Mouse (Mus musculus): Measurements from ENCODE around the gene Lrguk.

Lrguk gene

GRCm38 (mm10) chr6:34066790-34067189 is 37.5 kb downstream of the Lrguk start:
- no peak for DNase-seq (ENCODE audit: low spot score in 2 of 2)

DNA sequence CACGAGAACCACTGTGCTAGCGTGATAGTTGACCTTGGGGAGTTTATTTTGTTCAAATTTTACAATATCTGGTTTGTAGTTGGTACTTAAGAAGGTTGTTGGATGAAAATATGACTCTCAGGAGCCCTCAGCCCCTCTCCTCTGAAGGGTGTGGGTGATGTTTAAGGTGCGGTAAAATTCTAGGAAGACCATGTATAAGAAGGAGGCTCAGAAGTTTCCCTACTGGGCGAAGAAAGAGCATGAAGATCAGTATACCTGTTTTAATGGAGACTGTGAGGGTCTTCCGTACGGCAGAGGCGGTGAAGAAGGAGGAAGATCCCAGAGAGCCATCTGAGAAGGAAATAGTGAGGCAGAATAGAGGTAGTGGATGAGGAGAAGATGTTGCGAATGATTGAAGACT is 38.0 kb downstream of the Lrguk start:
- no peak for DNase-seq (ENCODE audit: low spot score in 2 of 2)

DNA sequence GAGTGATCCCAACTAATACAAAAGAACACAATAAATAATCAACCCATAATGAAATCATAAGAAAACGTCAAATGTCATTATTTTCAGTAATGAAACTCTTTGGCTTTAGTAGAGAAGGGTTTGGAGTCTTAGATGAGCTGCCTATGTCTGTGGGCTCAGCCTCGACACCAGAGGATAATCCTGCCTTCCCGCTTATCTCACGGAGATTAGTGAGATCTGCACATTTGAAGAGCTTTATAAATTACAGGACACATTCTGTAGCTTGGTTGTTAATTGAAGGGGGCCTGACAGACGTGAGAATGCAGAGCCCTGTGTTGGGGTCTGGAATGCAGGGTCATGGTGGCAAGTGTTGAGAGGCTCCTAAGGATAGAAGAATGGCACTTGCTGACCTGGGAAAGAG is 42.7 kb downstream of the Lrguk start:
- no peak for DNase-seq (ENCODE audit: low spot score in 2 of 2)

DNA sequence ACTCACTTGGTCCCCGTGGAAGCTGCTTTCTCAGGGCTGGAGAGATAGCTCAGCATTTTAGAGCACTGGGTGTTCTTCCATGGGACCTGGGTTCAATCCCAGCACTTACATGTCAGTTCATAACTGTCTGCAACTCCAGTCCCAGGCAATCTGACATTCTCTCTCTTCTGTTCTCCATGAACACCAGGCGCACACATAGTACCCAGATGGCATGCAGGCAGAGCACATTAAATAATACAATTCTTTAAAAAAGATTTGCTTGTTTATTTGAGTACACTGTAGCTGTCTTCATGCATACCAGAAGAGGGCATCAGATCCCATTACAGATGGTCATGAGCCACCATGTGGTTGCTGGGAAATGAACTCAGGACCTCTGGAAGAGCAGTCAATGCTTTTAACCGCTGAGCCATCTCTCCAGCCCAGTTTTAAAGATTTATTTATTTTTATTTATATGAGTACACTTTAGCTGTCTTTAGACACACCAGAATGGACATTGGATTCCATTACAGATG is 44.7 kb downstream of the Lrguk start:
- no peak for DNase-seq (ENCODE audit: low spot score in 2 of 2)

DNA sequence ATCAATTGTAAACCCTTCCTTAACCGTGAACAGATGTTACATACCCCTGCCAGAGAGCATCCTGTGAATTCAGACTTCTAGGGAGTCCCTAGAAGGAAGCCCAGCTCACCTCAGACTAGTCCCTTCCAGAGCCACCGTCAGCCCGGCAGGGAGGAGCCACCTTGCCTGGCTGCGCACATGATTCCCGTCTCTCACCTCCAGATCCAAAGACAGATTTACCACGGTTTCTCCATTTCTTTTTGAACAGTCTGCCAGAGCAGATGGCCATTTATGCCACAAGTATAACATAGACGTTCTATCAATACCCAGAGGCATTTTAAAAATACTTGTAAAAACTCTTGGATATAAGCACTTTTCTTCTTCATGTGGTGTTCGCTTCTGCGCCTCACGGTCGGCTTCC is 46.3 kb downstream of the Lrguk start:
- DNase-seq (ENCODE audit: low spot score in 2 of 2), result peak; percentile 14 to 17

- DNase-seq (ENCODE audit: low spot score in 2 of 2), result no peak
These were observed 54.2 kb downstream of the Lrguk start for GRCm38 (mm10) chr6:34083471-34083870.

DNA sequence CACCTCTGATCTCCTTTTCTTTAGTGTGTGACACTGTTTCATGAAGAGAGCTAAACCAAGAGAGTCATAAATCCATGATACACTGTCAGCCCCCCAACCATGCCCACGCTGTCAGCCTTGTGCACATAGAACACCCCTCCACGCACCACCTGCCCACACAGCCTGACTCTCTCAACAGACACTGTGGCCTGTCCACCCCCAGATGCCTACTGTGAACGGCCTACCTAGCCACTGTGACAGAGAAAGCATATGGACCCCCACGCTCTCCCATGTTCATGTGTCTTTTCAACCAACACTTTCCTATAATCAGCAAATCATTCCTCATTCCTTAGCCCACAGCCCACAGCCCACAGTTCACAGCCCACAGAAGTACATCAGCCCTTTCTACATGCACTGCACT is 58.5 kb downstream of the Lrguk start:
- DNase-seq (ENCODE audit: low spot score in 2 of 2), result peak in 1 of 2 experiments; percentile 9

- DNase-seq (ENCODE audit: low spot score in 2 of 2), result no peak
These were observed 59.7 kb downstream of the Lrguk start for GRCm38 (mm10) chr6:34088986-34089385.

- DNase-seq (ENCODE audit: low spot score in 2 of 2), result no peak
These were observed 62.3 kb downstream of the Lrguk start for GRCm38 (mm10) chr6:34091537-34091936.

GRCm38 (mm10) chr6:34096274-34096673 is 67.0 kb downstream of the Lrguk start:
- DNase-seq (ENCODE audit: low spot score in 2 of 2), result no peak

DNA sequence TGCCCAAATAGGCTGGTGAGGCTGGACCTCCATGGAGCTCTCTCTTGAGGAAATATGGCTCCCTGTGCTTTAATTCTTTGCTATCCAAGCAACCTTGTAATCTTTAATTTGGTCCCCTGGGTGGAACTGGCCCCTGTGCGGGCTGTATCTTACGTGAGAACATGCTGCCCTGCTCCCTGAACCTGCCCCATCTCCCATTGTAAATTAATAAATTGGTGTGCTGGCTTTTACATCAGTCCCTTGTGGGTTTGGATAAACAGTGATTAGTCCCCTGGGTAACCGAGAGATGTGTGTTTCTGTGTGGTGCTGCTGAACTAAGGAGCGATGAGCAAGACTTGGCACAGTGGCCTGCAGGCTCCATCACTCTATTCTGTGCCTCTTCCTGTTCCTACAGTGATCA is 67.7 kb downstream of the Lrguk start:
- DNase-seq (ENCODE audit: low spot score in 2 of 2), result no peak

- no peak for DNase-seq (ENCODE audit: low spot score in 2 of 2)
These were observed 70.5 kb downstream of the Lrguk start for GRCm38 (mm10) chr6:34099725-34100124.

- no peak for DNase-seq (ENCODE audit: low spot score in 2 of 2)
These were observed 72.5 kb downstream of the Lrguk start for GRCm38 (mm10) chr6:34101531-34102396.

- DNase-seq (ENCODE audit: low spot score in 2 of 2), result no peak
These were observed 74.1 kb downstream of the Lrguk start for GRCm38 (mm10) chr6:34103251-34103920.

DNA sequence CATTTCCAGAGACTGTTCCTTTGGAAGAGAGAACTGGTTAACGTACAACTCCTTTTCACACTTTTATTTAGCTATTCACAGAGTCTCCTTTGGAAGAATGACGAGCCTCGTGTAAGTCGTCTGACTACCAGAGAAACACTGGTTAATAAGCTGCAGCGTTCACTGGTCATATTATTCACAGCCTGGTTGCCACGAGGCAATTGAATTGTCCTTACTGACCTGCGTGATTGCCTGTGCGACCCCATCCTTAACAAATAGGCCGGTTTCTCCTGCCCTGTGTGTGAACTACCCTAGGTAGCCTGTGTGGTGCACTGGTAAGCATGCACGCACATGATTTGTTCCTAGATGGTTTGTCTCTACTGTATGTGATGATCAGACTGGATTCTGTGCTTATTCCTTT is 81.3 kb downstream of the Lrguk start:
- DNase-seq (ENCODE audit: low spot score in 2 of 2), result no peak

DNA sequence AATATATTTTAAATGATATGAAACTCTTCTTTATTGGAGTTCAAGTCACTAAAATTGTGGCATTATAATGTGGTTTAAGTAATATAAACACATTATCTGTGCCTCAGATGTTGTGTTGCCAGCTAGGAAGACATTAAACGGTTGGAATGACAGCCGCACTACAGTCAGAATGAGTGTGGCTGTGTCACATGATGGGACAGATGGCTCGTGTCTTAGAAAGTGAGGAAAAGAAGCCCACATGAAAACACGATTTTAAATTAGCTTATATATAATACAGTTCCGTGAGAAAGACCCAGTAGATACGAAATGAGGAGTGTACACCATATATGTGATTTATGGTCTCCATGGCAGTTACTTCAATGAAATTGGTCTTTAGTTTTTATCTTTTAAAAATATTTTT is 82.2 kb downstream of the Lrguk start:
- no peak for DNase-seq (ENCODE audit: low spot score in 2 of 2)

DNA sequence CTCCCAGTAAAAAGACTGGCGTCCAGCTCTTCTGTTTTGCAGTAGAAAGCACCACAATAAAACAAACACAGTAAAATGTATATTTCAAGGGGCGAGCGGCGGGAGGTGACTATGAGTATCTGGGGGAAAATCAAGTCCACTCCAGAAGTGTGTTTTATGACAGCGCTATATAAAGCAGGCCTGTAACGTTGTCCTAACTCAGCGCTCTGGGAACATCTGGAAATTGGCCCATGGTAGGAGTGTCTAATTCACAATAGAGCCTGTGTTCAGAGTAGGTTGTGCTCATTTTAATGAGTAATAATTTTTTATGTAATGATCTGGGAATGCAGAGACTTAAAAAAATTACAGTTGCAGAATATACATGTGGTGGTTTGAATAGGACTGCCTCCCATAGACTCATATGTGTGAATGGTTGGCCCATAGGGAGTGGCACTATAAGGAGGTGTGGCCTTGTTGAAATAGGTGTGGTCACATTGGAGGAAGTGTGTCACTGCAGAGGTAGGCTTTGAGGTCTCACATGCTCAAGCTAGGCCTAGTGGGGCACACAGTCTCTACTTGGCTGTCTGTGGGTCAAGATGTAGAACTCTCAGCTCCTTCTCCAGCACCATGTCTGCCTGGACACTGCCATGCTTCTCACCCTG is 87.7 kb downstream of the Lrguk start:
- no peak for DNase-seq (ENCODE audit: low spot score in 2 of 2)

GRCm38 (mm10) chr6:34124401-34124800 is 95.2 kb downstream of the Lrguk start:
- DNase-seq (ENCODE audit: low spot score in 2 of 2), result no peak

DNA sequence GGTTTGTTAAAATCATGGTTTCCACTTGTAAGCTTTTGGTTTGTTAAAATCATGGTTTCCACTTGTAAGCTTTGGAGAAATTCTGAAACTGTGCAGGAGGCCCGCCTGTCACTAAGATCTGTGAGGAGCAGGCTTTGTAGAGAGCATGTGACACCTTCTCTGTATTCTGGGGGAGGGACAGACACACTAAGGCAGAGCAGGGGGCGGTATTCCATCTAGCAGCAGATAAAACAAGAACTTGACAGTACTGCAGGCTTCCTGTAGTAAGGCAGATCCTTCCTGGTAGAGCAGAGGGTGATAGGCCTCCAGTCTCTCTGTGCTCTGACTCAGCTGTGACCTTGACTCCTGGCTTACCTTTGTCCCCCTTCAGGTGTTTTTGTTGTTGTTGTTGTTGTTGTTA is 100.0 kb downstream of the Lrguk start:
- no peak for DNase-seq (ENCODE audit: low spot score in 2 of 2)

- DNase-seq (ENCODE audit: low spot score in 2 of 2), result no peak
These were observed 103.1 kb downstream of the Lrguk start for GRCm38 (mm10) chr6:34132391-34132790.

DNA sequence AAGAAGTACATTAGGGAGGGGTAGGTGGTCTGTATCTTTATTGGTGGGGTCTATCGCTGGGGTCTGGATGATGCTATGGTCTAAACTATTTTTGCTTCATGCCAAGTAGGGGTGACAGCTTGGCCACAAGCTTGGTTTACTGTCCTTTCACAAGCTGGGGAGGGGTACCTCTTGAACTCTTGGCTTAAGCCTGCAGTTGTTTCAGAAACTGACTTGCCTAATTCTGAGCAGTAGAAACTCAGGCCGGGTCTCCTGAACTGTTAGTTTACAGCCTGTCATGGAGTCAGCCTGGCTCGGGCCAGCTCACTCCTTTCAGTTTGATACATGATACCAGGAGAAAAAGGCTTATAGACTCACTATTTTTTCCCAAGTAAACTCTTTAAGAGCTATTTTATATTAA is 109.1 kb downstream of the Lrguk start:
- no peak for DNase-seq (ENCODE audit: low spot score in 2 of 2)

DNA sequence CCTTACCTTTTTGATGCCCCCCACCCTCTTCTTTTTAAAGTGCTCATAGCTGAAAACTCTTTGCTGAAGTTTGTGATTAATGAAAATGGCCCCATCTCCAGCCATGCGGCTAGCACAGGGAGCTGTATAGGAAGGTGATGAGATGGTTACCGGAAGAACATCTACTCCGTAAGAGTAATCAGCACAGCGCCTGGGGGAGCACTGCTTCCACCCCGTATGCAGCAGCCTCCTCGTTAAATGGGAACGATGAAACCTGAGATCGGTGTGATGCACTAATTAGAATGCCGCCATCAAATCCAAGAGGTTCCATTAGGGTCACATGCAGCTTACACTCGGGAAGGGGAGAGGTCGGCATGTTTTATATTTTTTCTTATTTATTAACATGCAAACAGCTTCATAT is 113.7 kb downstream of the Lrguk start:
- DNase-seq (ENCODE audit: low spot score in 2 of 2), result no peak

- DNase-seq (ENCODE audit: low spot score in 2 of 2), result no peak
These were observed 116.8 kb downstream of the Lrguk start for GRCm38 (mm10) chr6:34146042-34146441.

Data from right cerebral cortex, postnatal 36 days (tissue).